Mouse (Mus musculus): ENCODE data around the gene Creb5. TPM values are rescaled to one million over a fixed set of nuclear protein-coding genes. Genes with fewer than 3 reads are reported as not detected.

The Creb5 gene
- polyA plus RNA-seq, 1 experiment from 2014 or later, result 4.2 TPM

- H3K4me3 ChIP-seq (ENCODE audit: low read length), result no peak overlapping the region
- no peak overlapping the region for H3K4me2 ChIP-seq (replicated peaks; ENCODE audit: low read depth, low read length)
- WGBS, result 85% methylated on average over 5 of the region's 5 CpGs
- no peaks in the 10 kb centered on the region for H3K9me3 ChIP-seq (ENCODE audit: control insufficient read depth, low read length)
- H3K27ac ChIP-seq (ENCODE audit: low read depth, low read length), result no peak overlapping the region
- H3K27me3 ChIP-seq (ENCODE audit: control insufficient read depth, insufficient read depth, low read length), result no peaks in the 10 kb centered on the region
- no peaks in the 10 kb centered on the region for H3K36me3 ChIP-seq (ENCODE audit: control insufficient read depth, insufficient read depth, low read length)
- no peak overlapping the region for H3K9ac ChIP-seq (ENCODE audit: low read depth, low read length)
- no peak for ATAC-seq (ENCODE audit: low FRiP score, low TSS enrichment)
- H3K4me1 ChIP-seq (ENCODE audit: control insufficient read depth, insufficient read depth, low read length), result peaks cover 19% of the 10 kb centered on the region; the same call in 1 of the 2 replicates
Measured at GRCm38 (mm10) chr6:53306710-53307109, 19.6 kb downstream of the Creb5 start.

GRCm38 (mm10) chr6:53308684-53309083 is 21.6 kb downstream of the Creb5 start:
- WGBS, result 33% methylated on average over 6 of the region's 6 CpGs
- no peaks in the 10 kb centered on the region for H3K27me3 ChIP-seq (ENCODE audit: control insufficient read depth, insufficient read depth, low read length)
- H3K27ac ChIP-seq (ENCODE audit: low read depth, low read length), result no peak overlapping the region
- peaks cover 22% of the 10 kb centered on the region; the same call in 1 of the 2 replicates for H3K4me1 ChIP-seq (ENCODE audit: control insufficient read depth, insufficient read depth, low read length)
- ATAC-seq (ENCODE audit: low FRiP score, low TSS enrichment), result no peak
- no peaks in the 10 kb centered on the region for H3K36me3 ChIP-seq (ENCODE audit: control insufficient read depth, insufficient read depth, low read length)
- no peak overlapping the region for H3K9ac ChIP-seq (ENCODE audit: low read depth, low read length)
- no peak overlapping the region for H3K4me2 ChIP-seq (replicated peaks; ENCODE audit: low read depth, low read length)
- H3K4me3 ChIP-seq (ENCODE audit: low read length), result no peak overlapping the region
- no peaks in the 10 kb centered on the region for H3K9me3 ChIP-seq (ENCODE audit: control insufficient read depth, low read length)

DNA sequence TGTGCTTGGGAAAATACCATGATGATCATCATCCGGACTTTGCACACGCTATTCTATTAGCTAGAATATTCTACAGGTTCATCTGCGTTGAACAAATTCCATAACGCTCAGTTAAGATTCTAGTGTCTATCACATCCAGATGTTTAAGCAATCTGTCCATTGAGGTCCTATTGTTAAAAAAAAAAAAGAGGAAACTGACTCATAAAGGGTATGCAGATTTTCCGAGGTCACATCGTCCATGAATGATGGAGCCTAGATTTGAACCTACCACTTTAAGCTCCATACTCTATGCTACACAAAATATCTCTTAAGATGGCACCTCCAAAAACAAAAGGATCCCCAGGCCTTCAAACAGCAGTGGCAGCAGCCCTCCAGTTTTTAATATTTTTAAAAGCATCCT is 26.5 kb downstream of the Creb5 start:
- no peaks in the 10 kb centered on the region for H3K36me3 ChIP-seq (ENCODE audit: control insufficient read depth, insufficient read depth, low read length)
- no peak overlapping the region for H3K27ac ChIP-seq (ENCODE audit: low read depth, low read length)
- no peaks in the 10 kb centered on the region for H3K27me3 ChIP-seq (ENCODE audit: control insufficient read depth, insufficient read depth, low read length)
- no peak overlapping the region for H3K4me3 ChIP-seq (ENCODE audit: low read length)
- H3K4me2 ChIP-seq (replicated peaks; ENCODE audit: low read depth, low read length), result no peak overlapping the region
- H3K9me3 ChIP-seq (ENCODE audit: control insufficient read depth, low read length), result no peaks in the 10 kb centered on the region
- peaks cover 16% of the 10 kb centered on the region; the same call in 1 of the 2 replicates for H3K4me1 ChIP-seq (ENCODE audit: control insufficient read depth, insufficient read depth, low read length)
- no peak overlapping the region for H3K9ac ChIP-seq (ENCODE audit: low read depth, low read length)
- WGBS, result 90% methylated on average over 6 of the region's 6 CpGs
- no peak for ATAC-seq (ENCODE audit: low FRiP score, low TSS enrichment)

- Histone ChIP-seq H3K4me2 (replicated peaks; ENCODE audit: low read depth, low read length) (no peak overlapping the region), H3K4me1 (ENCODE audit: control insufficient read depth, insufficient read depth, low read length) (peaks cover 13% of the 10 kb centered on the region; the same call in 1 of the 2 replicates), H3K4me3 (ENCODE audit: low read length) (no peak overlapping the region), H3K27me3 (ENCODE audit: control insufficient read depth, insufficient read depth, low read length) (no peaks in the 10 kb centered on the region), H3K9me3 (ENCODE audit: control insufficient read depth, low read length) (no peaks in the 10 kb centered on the region), H3K27ac (ENCODE audit: low read depth, low read length) (no peak overlapping the region), H3K36me3 (ENCODE audit: control insufficient read depth, insufficient read depth, low read length) (no peaks in the 10 kb centered on the region), H3K9ac (ENCODE audit: low read depth, low read length) (no peak overlapping the region)
- ATAC-seq (ENCODE audit: low FRiP score, low TSS enrichment), result no peak
- WGBS, result 59% methylated on average over 10 of the region's 10 CpGs
Measured at GRCm38 (mm10) chr6:53314126-53314525, 27.1 kb downstream of the Creb5 start.

DNA sequence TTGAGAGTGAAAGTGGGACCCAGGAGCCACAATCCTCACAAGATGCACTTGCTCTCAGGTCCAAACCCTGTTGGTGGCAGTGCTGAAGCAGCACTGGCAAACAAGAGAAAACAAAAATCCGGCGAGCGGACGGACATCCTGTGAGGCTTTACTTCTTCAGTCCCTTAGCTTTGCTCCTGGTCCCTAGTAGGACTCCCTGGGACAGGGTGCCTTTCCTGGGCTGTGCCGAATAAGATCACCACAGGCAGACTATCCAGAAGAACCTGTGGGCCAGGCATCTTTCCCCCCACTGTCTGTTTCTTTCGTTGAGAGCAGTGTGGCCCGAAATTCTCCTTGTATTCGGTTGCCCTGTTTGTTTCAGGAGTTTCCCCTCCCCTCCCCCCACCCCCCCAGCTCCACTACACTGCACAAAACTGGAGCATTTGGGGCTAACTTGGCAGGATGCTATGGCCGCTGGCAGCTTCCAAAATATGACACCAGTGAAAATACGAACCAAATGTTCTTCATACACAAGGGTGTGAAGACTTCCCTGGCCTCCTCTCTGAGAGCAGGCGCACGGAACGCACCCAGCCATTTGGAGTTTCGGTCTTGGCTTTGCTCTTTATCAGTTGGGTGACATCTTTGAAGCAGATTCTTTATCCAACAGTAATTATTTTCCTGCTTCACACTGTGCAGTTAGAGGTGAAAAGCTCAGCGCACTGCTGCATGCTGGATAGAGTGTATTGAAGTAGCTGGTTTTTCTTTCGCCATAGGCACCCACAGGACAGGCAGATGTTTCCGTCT is 32.7 kb downstream of the Creb5 start:
- no peak overlapping the region for H3K9ac ChIP-seq (ENCODE audit: low read depth, low read length)
- H3K9me3 ChIP-seq (ENCODE audit: control insufficient read depth, low read length), result no peaks in the 10 kb centered on the region
- H3K27ac ChIP-seq (ENCODE audit: low read depth, low read length), result no peak overlapping the region
- H3K27me3 ChIP-seq (ENCODE audit: control insufficient read depth, insufficient read depth, low read length), result no peaks in the 10 kb centered on the region
- WGBS, result 78% methylated on average over 17 of the region's 17 CpGs
- H3K4me3 ChIP-seq (ENCODE audit: low read length), result no peak overlapping the region
- no peaks in the 10 kb centered on the region for H3K4me1 ChIP-seq (ENCODE audit: control insufficient read depth, insufficient read depth, low read length)
- ATAC-seq (ENCODE audit: low FRiP score, low TSS enrichment), result no peak
- H3K4me2 ChIP-seq (replicated peaks; ENCODE audit: low read depth, low read length), result no peak overlapping the region
- no peaks in the 10 kb centered on the region for H3K36me3 ChIP-seq (ENCODE audit: control insufficient read depth, insufficient read depth, low read length)

- Histone ChIP-seq H3K27ac (ENCODE audit: low read depth, low read length) (no peak overlapping the region), H3K9ac (ENCODE audit: low read depth, low read length) (no peak overlapping the region), H3K4me2 (replicated peaks; ENCODE audit: low read depth, low read length) (no peak overlapping the region), H3K36me3 (ENCODE audit: control insufficient read depth, insufficient read depth, low read length) (no peaks in the 10 kb centered on the region), H3K9me3 (ENCODE audit: control insufficient read depth, low read length) (no peaks in the 10 kb centered on the region), H3K27me3 (ENCODE audit: control insufficient read depth, insufficient read depth, low read length) (no peaks in the 10 kb centered on the region), H3K4me1 (ENCODE audit: control insufficient read depth, insufficient read depth, low read length) (0 out of 2 replicates have a peak, but pooled peaks cover 5% of the 10 kb centered on the region), H3K4me3 (ENCODE audit: low read length) (no peak overlapping the region)
- peak; percentile 83 for ATAC-seq (ENCODE audit: low FRiP score, low TSS enrichment)
- 13% methylated on average over 9 of the region's 9 CpGs for WGBS
Measured at GRCm38 (mm10) chr6:53337398-53337797, 50.3 kb downstream of the Creb5 start.

- ATAC-seq (ENCODE audit: low FRiP score, low TSS enrichment), result no peak
- WGBS, result 77% methylated on average over 9 of the region's 9 CpGs
Measured at GRCm38 (mm10) chr6:53352311-53352960, 65.4 kb downstream of the Creb5 start.

GRCm38 (mm10) chr6:53356328-53356727 is 69.3 kb downstream of the Creb5 start:
- 93% methylated on average over 1 of the region's 1 CpGs for WGBS
- no peak overlapping the region for H3K9ac ChIP-seq (ENCODE audit: low read depth, low read length)
- H3K27me3 ChIP-seq (ENCODE audit: control insufficient read depth, insufficient read depth, low read length), result no peaks in the 10 kb centered on the region
- H3K4me2 ChIP-seq (replicated peaks; ENCODE audit: low read depth, low read length), result no peak overlapping the region
- no peak overlapping the region for H3K4me3 ChIP-seq (ENCODE audit: low read length)
- H3K4me1 ChIP-seq (ENCODE audit: control insufficient read depth, insufficient read depth, low read length), result 0 out of 2 replicates have a peak, but pooled peaks cover 4% of the 10 kb centered on the region
- no peaks in the 10 kb centered on the region for H3K36me3 ChIP-seq (ENCODE audit: control insufficient read depth, insufficient read depth, low read length)
- 0 out of 2 replicates have a peak, but pooled peaks cover 2% of the 10 kb centered on the region for H3K9me3 ChIP-seq (ENCODE audit: control insufficient read depth, low read length)
- ATAC-seq (ENCODE audit: low FRiP score, low TSS enrichment), result no peak
- H3K27ac ChIP-seq (ENCODE audit: low read depth, low read length), result no peak overlapping the region

More at GRCm38 (mm10) chr6:53352311-53352960, 65.4 kb downstream of the Creb5 start:
- Histone ChIP-seq H3K36me3 (ENCODE audit: control insufficient read depth, insufficient read depth, low read length) (no peaks in the 10 kb centered on the region), H3K9me3 (ENCODE audit: control insufficient read depth, low read length) (0 out of 2 replicates have a peak, but pooled peaks cover 2% of the 10 kb centered on the region), H3K9ac (ENCODE audit: low read depth, low read length) (no peak overlapping the region), H3K4me3 (ENCODE audit: low read length) (no peak overlapping the region), H3K4me1 (ENCODE audit: control insufficient read depth, insufficient read depth, low read length) (0 out of 2 replicates have a peak, but pooled peaks cover 8% of the 10 kb centered on the region), H3K4me2 (replicated peaks; ENCODE audit: low read depth, low read length) (no peak overlapping the region), H3K27me3 (ENCODE audit: control insufficient read depth, insufficient read depth, low read length) (no peaks in the 10 kb centered on the region), H3K27ac (ENCODE audit: low read depth, low read length) (no peak overlapping the region)

DNA sequence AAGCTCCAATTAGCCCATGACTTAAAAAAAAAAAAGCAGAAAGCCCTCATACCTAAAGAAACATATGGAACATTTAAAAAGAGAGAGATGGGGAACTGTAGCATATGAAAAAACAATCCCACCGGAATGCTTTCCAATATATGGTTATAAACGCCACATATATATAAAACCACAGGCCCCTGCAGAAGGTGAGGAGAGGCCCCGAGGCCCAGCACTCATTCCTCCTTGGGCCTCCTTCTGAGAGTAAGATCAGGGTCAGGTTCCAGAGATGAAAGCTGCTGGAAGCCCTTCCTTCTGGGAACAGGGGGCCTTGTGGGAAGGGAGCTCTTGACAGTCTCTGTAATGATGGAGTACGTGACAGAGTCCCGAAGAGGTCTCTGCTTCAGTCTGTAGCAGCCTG is 76.5 kb downstream of the Creb5 start:
- Histone ChIP-seq H3K4me3 (ENCODE audit: low read length) (no peak overlapping the region), H3K9ac (ENCODE audit: low read depth, low read length) (no peak overlapping the region), H3K4me2 (replicated peaks; ENCODE audit: low read depth, low read length) (no peak overlapping the region), H3K27ac (ENCODE audit: low read depth, low read length) (0 out of 2 replicates have a peak overlapping the region, but pooled peaks have one; percentile 4), H3K9me3 (ENCODE audit: control insufficient read depth, low read length) (no peaks in the 10 kb centered on the region), H3K36me3 (ENCODE audit: control insufficient read depth, insufficient read depth, low read length) (no peaks in the 10 kb centered on the region), H3K4me1 (ENCODE audit: control insufficient read depth, insufficient read depth, low read length) (peaks cover 10% of the 10 kb centered on the region), H3K27me3 (ENCODE audit: control insufficient read depth, insufficient read depth, low read length) (no peaks in the 10 kb centered on the region)
- WGBS, result 29% methylated on average over 5 of the region's 5 CpGs
- ATAC-seq (ENCODE audit: low FRiP score, low TSS enrichment), result peak; percentile 24; the same call in 1 of the 2 replicates

Data from kidney, embryonic 14.5 days (tissue).